Mouse (Mus musculus) neural tube, embryonic 14.5 days (tissue): ENCODE results near the gene 6330403K07Rik. TPM values are rescaled to one million over a fixed set of nuclear protein-coding genes. Genes with fewer than 3 reads are reported as not detected.

Experiments used
- ATAC-seq: fragments of 200-750 bp; cut with Nextera tagmentation; 2 replicates; pipeline ENCODE4 v1.8.0; 2017; ENCODE audit warnings: low read depth, mild to moderate bottlenecking, moderate TSS enrichment, moderate library complexity
- H3K27ac ChIP-seq: fragments of 300-500 bp; sonication (generic); 2 replicates; pipeline ENCODE4 v1.5.1; 2014; ENCODE audit warnings: low read depth, mild to moderate bottlenecking, control low read depth, low read length, moderate library complexity, mixed read lengths
- H3K27me3 ChIP-seq: fragments of 300-500 bp; sonication (generic); 2 replicates; pipeline ENCODE4 v1.6.1; 2014; ENCODE audit warnings: low read length; ENCODE audit not compliant: control insufficient read depth, insufficient read depth
- H3K36me3 ChIP-seq: fragments of 300-500 bp; sonication (generic); 2 replicates; pipeline ENCODE4 v1.6.1; 2014; ENCODE audit warnings: low read length, mixed read lengths; ENCODE audit not compliant: control insufficient read depth, insufficient read depth
- H3K4me1 ChIP-seq: fragments of 300-500 bp; sonication (generic); 2 replicates; pipeline ENCODE4 v1.6.1; 2014; ENCODE audit warnings: low read length; ENCODE audit not compliant: control insufficient read depth, insufficient read depth
- H3K4me2 ChIP-seq: fragments of 300-500 bp; sonication (generic); 2 replicates; pipeline ENCODE4 v1.6.1; 2014; ENCODE audit warnings: mild to moderate bottlenecking, low read depth, low read length, control low read depth
- H3K4me3 ChIP-seq: fragments of 300-500 bp; sonication (generic); 2 replicates; pipeline ENCODE4 v1.5.1; 2014; ENCODE audit warnings: low read depth, low read length, control low read depth, mixed read lengths
- H3K9ac ChIP-seq: fragments of 300-500 bp; sonication (generic); replicated peaks from 2 replicates; pipeline ENCODE4 v1.6.1; 2014; ENCODE audit warnings: low read depth, mild to moderate bottlenecking, control low read depth, low read length, mixed read lengths
- H3K9me3 ChIP-seq: fragments of 300-500 bp; sonication (generic); 2 replicates; pipeline ENCODE4 v1.6.1; 2016; ENCODE audit warnings: low read length; ENCODE audit not compliant: control insufficient read depth
- WGBS: fragments of 180-500 bp; shearing (Covaris S2); extraction: QIAGEN DNeasy Blood & Tissue Kit; methylation state at CpG from one replicate; pipeline ENCODE4 v1.1.7; 2014; 5-methylcytosine and 5-hydroxymethylcytosine counted together
- polyA plus RNA-seq: library from polyadenylated mRNA; unstranded; fragments of >200 nt; fragmentation: Nextera tagmentation; extraction: Ambion mirVana; gene quantifications from 2 replicates; pipeline ENCODE4 v1.2.1, GENCODE M21; 2014

6330403K07Rik gene
- polyA plus RNA-seq, 1 experiment from 2014 or later: 293 TPM

- H3K36me3 ChIP-seq: no peaks in the 10 kb centered on the region
- H3K9ac ChIP-seq: peak within 1 kb of the TSS; percentile 87
- H3K9me3 ChIP-seq: no peaks in the 10 kb centered on the region
- H3K4me3 ChIP-seq: peak within 1 kb of the TSS; percentile 75
- peak within 1 kb of the TSS; percentile 88 for H3K27ac ChIP-seq
- H3K4me2 ChIP-seq: peak within 1 kb of the TSS; percentile 78
- under 1% methylated on average over 69 of the region's 71 CpGs for WGBS
- peak; percentile 100 for ATAC-seq
- H3K27me3 ChIP-seq: no peaks in the 10 kb centered on the region
- peaks cover 26% of the 10 kb centered on the region for H3K4me1 ChIP-seq
These were observed 13.9 kb downstream of the 6330403K07Rik start, which contains the start of the genes Mis12 and Derl2 for GRCm38 (mm10) chr11:71019201-71020068. Gene Mis12 (plus strand): TSS chr11:71019611. Gene Derl2 (minus strand): TSS chr11:71019841.

- ATAC-seq: peak; percentile 10; the same call in 1 of the 2 replicates
- H3K4me2 ChIP-seq: peak overlapping the region; percentile 69
- peak overlapping the region; percentile 87 for H3K9ac ChIP-seq
- WGBS: 7% methylated on average over 28 of the region's 28 CpGs
- H3K27ac ChIP-seq: peak overlapping the region; percentile 82
- no peaks in the 10 kb centered on the region for H3K36me3 ChIP-seq
- peak overlapping the region; percentile 75 for H3K4me3 ChIP-seq
- H3K9me3 ChIP-seq: no peaks in the 10 kb centered on the region
- H3K27me3 ChIP-seq: no peaks in the 10 kb centered on the region
- H3K4me1 ChIP-seq: peaks cover 26% of the 10 kb centered on the region
These were observed 14.7 kb downstream of the 6330403K07Rik start for GRCm38 (mm10) chr11:71018416-71019200.

GRCm38 (mm10) chr11:71017051-71017450, 16.3 kb downstream of the 6330403K07Rik start:
- H3K4me3 ChIP-seq: no peak overlapping the region
- no peaks in the 10 kb centered on the region for H3K9me3 ChIP-seq
- WGBS: 90% methylated on average over 1 of the region's 1 CpGs
- peaks cover 26% of the 10 kb centered on the region for H3K4me1 ChIP-seq
- H3K36me3 ChIP-seq: peaks cover 8% of the 10 kb centered on the region
- H3K27me3 ChIP-seq: no peaks in the 10 kb centered on the region
- no peak overlapping the region for H3K4me2 ChIP-seq
- no peak overlapping the region for H3K9ac ChIP-seq
- no peak for ATAC-seq
- H3K27ac ChIP-seq: no peak overlapping the region

GRCm38 (mm10) chr11:71012743-71013142, 20.6 kb downstream of the 6330403K07Rik start:
- no peak overlapping the region for H3K27ac ChIP-seq
- H3K4me3 ChIP-seq: no peak overlapping the region
- peaks cover 10% of the 10 kb centered on the region for H3K4me1 ChIP-seq
- no peak for ATAC-seq
- WGBS: 98% methylated on average over 7 of the region's 7 CpGs
- H3K4me2 ChIP-seq: no peak overlapping the region
- H3K9me3 ChIP-seq: no peaks in the 10 kb centered on the region
- H3K9ac ChIP-seq: no peak overlapping the region
- no peaks in the 10 kb centered on the region for H3K27me3 ChIP-seq
- H3K36me3 ChIP-seq: peaks cover 28% of the 10 kb centered on the region

GRCm38 (mm10) chr11:71008321-71008720, 25.0 kb downstream of the 6330403K07Rik start:
- 93% methylated on average over 3 of the region's 3 CpGs for WGBS
- H3K4me2 ChIP-seq: no peak overlapping the region
- no peak overlapping the region for H3K27ac ChIP-seq
- no peak overlapping the region for H3K9ac ChIP-seq
- peaks cover 28% of the 10 kb centered on the region for H3K36me3 ChIP-seq
- H3K9me3 ChIP-seq: no peaks in the 10 kb centered on the region
- peaks cover 3% of the 10 kb centered on the region; the same call in 1 of the 2 replicates for H3K4me1 ChIP-seq
- ATAC-seq: no peak
- no peak overlapping the region for H3K4me3 ChIP-seq
- H3K27me3 ChIP-seq: no peaks in the 10 kb centered on the region

GRCm38 (mm10) chr11:71007831-71008230, 25.5 kb downstream of the 6330403K07Rik start:
- 92% methylated on average over 7 of the region's 7 CpGs for WGBS
- Histone ChIP-seq H3K36me3 (peaks cover 28% of the 10 kb centered on the region), H3K27me3 (no peaks in the 10 kb centered on the region), H3K4me2 (no peak overlapping the region), H3K9me3 (no peaks in the 10 kb centered on the region), H3K9ac (no peak overlapping the region), H3K4me1 (peaks cover 8% of the 10 kb centered on the region; the same call in 1 of the 2 replicates), H3K27ac (no peak overlapping the region), H3K4me3 (no peak overlapping the region)
- ATAC-seq: no peak

- no peak for ATAC-seq
These were observed 26.3 kb downstream of the 6330403K07Rik start for GRCm38 (mm10) chr11:71007026-71007425.

GRCm38 (mm10) chr11:71005046-71005445, 28.3 kb downstream of the 6330403K07Rik start:
- H3K27ac ChIP-seq: no peak overlapping the region; the same call in 1 of the 2 replicates

More at GRCm38 (mm10) chr11:71007026-71007425, 26.3 kb downstream of the 6330403K07Rik start:
- H3K9me3 ChIP-seq: no peaks in the 10 kb centered on the region
- H3K27me3 ChIP-seq: no peaks in the 10 kb centered on the region
- no peak overlapping the region for H3K27ac ChIP-seq
- H3K9ac ChIP-seq: no peak overlapping the region
- WGBS: 98% methylated on average over 6 of the region's 6 CpGs
- H3K4me3 ChIP-seq: no peak overlapping the region
- H3K4me1 ChIP-seq: peaks cover 12% of the 10 kb centered on the region; the same call in 1 of the 2 replicates
- no peak overlapping the region for H3K4me2 ChIP-seq
- H3K36me3 ChIP-seq: peaks cover 20% of the 10 kb centered on the region

More at GRCm38 (mm10) chr11:71005046-71005445, 28.3 kb downstream of the 6330403K07Rik start:
- H3K9me3 ChIP-seq: no peaks in the 10 kb centered on the region
- WGBS: 70% methylated on average over 5 of the region's 5 CpGs
- peak overlapping the region; percentile 41 for H3K4me2 ChIP-seq
- ATAC-seq: no peak
- H3K4me3 ChIP-seq: peak overlapping the region; percentile 81; the same call in 1 of the 2 replicates
- no peak overlapping the region for H3K9ac ChIP-seq
- H3K4me1 ChIP-seq: peaks cover 12% of the 10 kb centered on the region; the same call in 1 of the 2 replicates
- peaks cover 9% of the 10 kb centered on the region for H3K36me3 ChIP-seq
- no peaks in the 10 kb centered on the region for H3K27me3 ChIP-seq
